Mouse (Mus musculus) natural killer cell, adult 2 months (primary cell): Measurements from ENCODE around the gene Slc38a10.

ENCODE experiments used
- DNase-seq, 2 experiments: peaks; one replicate each; pipeline ENCODE4 v3.0.0; 2022; ENCODE audit warnings: low spot score in 2 of 2

Gene Slc38a10

GRCm38 (mm10) chr11:120103431-120103997 is 47.6 kb downstream of the Slc38a10 start:
- DNase-seq, result no peak

- peak; percentile 58 to 67 for DNase-seq
Measured at GRCm38 (mm10) chr11:120101036-120101435, 50.1 kb downstream of the Slc38a10 start.

GRCm38 (mm10) chr11:120098588-120099511 is 52.3 kb downstream of the Slc38a10 start, which contains the start of the genes Tepsin and Ndufaf8:
Gene Tepsin, minus strand, starts transcription at chr11:120098731.
Gene Ndufaf8, plus strand, starts transcription at chr11:120098928.
- peak; percentile 100 for DNase-seq

- no peak for DNase-seq
Measured at GRCm38 (mm10) chr11:120092817-120093591, 58.1 kb downstream of the Slc38a10 start.

- no peak for DNase-seq
Measured at GRCm38 (mm10) chr11:120090661-120091060, 60.5 kb downstream of the Slc38a10 start.

- DNase-seq, result peak; percentile 95 to 96
Measured at GRCm38 (mm10) chr11:120086702-120087152, 64.4 kb downstream of the Slc38a10 start, which contains the start of gene Cep131. Gene Cep131, minus strand, starts transcription at chr11:120086827.

- peak in 1 of 2 experiments; percentile 19 for DNase-seq
Measured at GRCm38 (mm10) chr11:120085891-120086627, 65.1 kb downstream of the Slc38a10 start.

- no peak for DNase-seq
Measured at GRCm38 (mm10) chr11:120080282-120080681, 70.9 kb downstream of the Slc38a10 start.

GRCm38 (mm10) chr11:120076191-120076590 is 75.0 kb downstream of the Slc38a10 start:
- no peak for DNase-seq

- DNase-seq, result no peak
Measured at GRCm38 (mm10) chr11:120072986-120073647, 78.0 kb downstream of the Slc38a10 start.

GRCm38 (mm10) chr11:120071731-120072320 is 79.3 kb downstream of the Slc38a10 start:
- no peak for DNase-seq

GRCm38 (mm10) chr11:120071065-120071464 is 80.1 kb downstream of the Slc38a10 start:
- DNase-seq, result no peak

- DNase-seq, result no peak
Measured at GRCm38 (mm10) chr11:120070286-120070930, 80.7 kb downstream of the Slc38a10 start.

- DNase-seq, result no peak
Measured at GRCm38 (mm10) chr11:120069261-120069660, 81.9 kb downstream of the Slc38a10 start.

- no peak for DNase-seq
Measured at GRCm38 (mm10) chr11:120067834-120068233, 83.3 kb downstream of the Slc38a10 start.

- DNase-seq, result peak; percentile 22 to 46
Measured at GRCm38 (mm10) chr11:120065291-120065690, 85.9 kb downstream of the Slc38a10 start.

- no peak for DNase-seq
Measured at GRCm38 (mm10) chr11:120064668-120065040, 86.5 kb downstream of the Slc38a10 start.

- DNase-seq, result no peak
Measured at GRCm38 (mm10) chr11:120064006-120064667, 87.0 kb downstream of the Slc38a10 start.

- DNase-seq, result no peak
Measured at GRCm38 (mm10) chr11:120063326-120063725, 87.8 kb downstream of the Slc38a10 start.
